Mouse (Mus musculus) intestine, postnatal 0 days (tissue): ENCODE measurements around the gene Dnajc1. TPM values are rescaled to one million over a fixed set of nuclear protein-coding genes. Genes with fewer than 3 reads are reported as not detected.

ENCODE experiments used
- ATAC-seq: fragments of 200-750 bp; cut with Nextera tagmentation; 2 replicates; pipeline ENCODE4 v1.8.0; 2017; ENCODE audit warnings: mild to moderate bottlenecking, moderate TSS enrichment, moderate library complexity
- H3K27ac ChIP-seq: fragments of 300-500 bp; sonication (generic); 2 replicates; pipeline ENCODE4 v1.5.1; 2014; ENCODE audit warnings: mild to moderate bottlenecking, low read depth, low read length, moderate library complexity
- H3K27me3 ChIP-seq: fragments of 300-500 bp; sonication (generic); replicated peaks from 2 replicates; pipeline ENCODE4 v1.6.1; 2014; ENCODE audit warnings: low read length, mixed read lengths; ENCODE audit not compliant: control insufficient read depth, insufficient read depth
- H3K36me3 ChIP-seq: fragments of 300-500 bp; sonication (generic); 2 replicates; pipeline ENCODE4 v1.6.1; 2014; ENCODE audit warnings: mild to moderate bottlenecking, moderate library complexity; ENCODE audit not compliant: control insufficient read depth, insufficient read depth
- H3K4me1 ChIP-seq: fragments of 300-500 bp; sonication (generic); replicated peaks from 2 replicates; pipeline ENCODE4 v1.6.1; 2014; ENCODE audit warnings: antibody characterized with exemption, low read length, mixed read lengths; ENCODE audit not compliant: control insufficient read depth, insufficient read depth
- H3K4me2 ChIP-seq: fragments of 300-500 bp; sonication (generic); replicated peaks from 2 replicates; pipeline ENCODE4 v1.6.1; 2014; ENCODE audit warnings: low read depth, mild to moderate bottlenecking, moderate library complexity
- H3K4me3 ChIP-seq: fragments of 300-500 bp; sonication (generic); 2 replicates; pipeline ENCODE4 v1.5.1; 2014; ENCODE audit warnings: low read depth, low read length
- H3K9ac ChIP-seq: fragments of 300-500 bp; sonication (generic); 2 replicates; pipeline ENCODE4 v1.6.1; 2014; ENCODE audit warnings: mild to moderate bottlenecking, low read depth, low read length
- H3K9me3 ChIP-seq: fragments of 300-500 bp; sonication (generic); 2 replicates; pipeline ENCODE4 v1.6.1; 2016; ENCODE audit warnings: mixed run types; ENCODE audit not compliant: control insufficient read depth
- CTCF ChIP-seq: sonication (generic); IDR thresholded peaks from 2 replicates; pipeline ENCODE4 v1.5.1; 2016; ENCODE audit warnings: low read depth, mild to moderate bottlenecking, control low read depth, antibody characterized with exemption, moderate library complexity
- WGBS: fragments of 180-500 bp; shearing (Covaris S2); extraction: QIAGEN DNeasy Blood & Tissue Kit; methylation state at CpG from one replicate; pipeline ENCODE4 v1.1.7; 2014; 5-methylcytosine and 5-hydroxymethylcytosine counted together
- polyA plus RNA-seq: library from polyadenylated mRNA; unstranded; fragments of >200 nt; fragmentation: Nextera tagmentation; extraction: Ambion mirVana; gene quantifications from 2 replicates; pipeline ENCODE4 v1.2.1, GENCODE M21; 2015

Dnajc1 gene
- polyA plus RNA-seq, 1 experiment from 2014 or later: 24.4 TPM

DNA sequence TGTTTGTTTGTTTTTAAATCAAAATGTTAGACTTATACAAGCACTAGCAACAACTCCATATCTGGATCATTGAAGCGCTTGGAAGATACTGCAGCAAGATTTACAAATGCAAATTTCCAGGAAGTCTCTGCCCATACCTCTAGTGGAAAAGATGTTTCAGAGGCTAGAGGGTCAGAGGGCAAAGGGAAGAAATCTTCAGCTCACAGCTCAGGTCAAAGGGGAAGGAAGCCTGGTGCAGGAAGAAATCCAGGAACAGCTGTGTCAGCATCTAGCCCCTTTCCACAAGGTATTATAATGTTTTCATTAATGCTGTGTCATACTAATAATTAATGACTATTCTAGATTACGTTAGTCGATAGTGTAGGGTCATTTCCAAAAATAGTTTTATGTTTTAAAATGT, 233.2 kb downstream of the Dnajc1 start:
- no peaks in the 10 kb centered on the region for H3K4me1 ChIP-seq
- H3K9ac ChIP-seq: no peak overlapping the region
- H3K4me3 ChIP-seq: no peak overlapping the region
- H3K9me3 ChIP-seq: no peaks in the 10 kb centered on the region
- no peak for TF ChIP-seq CTCF
- H3K36me3 ChIP-seq: peaks cover 21% of the 10 kb centered on the region
- H3K27me3 ChIP-seq: no peaks in the 10 kb centered on the region
- H3K4me2 ChIP-seq: no peak overlapping the region
- 74% methylated on average over 3 of the region's 3 CpGs for WGBS
- H3K27ac ChIP-seq: no peak overlapping the region
- no peak for ATAC-seq

DNA sequence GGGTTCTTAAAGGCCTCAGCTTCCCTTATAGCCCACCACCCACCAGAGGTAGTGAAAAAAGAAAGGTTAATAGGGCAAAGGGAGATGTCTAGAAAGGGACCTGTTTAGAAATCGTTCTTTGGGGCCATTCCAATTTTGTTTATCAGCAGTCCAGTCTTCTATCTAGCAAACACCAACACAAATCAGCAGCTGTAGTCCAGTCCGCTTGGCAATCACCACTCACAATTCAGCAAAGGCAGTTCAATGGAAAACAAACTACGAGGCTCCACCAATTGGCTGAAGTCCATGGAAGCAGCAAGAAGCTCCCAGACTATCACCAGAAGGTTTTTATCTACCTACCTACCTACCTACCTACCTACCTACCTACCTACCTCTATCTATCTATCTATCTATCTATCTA, 236.5 kb downstream of the Dnajc1 start:
- Histone ChIP-seq H3K4me3 (no peak overlapping the region), H3K27me3 (no peaks in the 10 kb centered on the region), H3K36me3 (peaks cover 18% of the 10 kb centered on the region; the same call in 1 of the 2 replicates), H3K9ac (no peak overlapping the region), H3K4me2 (no peak overlapping the region), H3K9me3 (no peaks in the 10 kb centered on the region), H3K4me1 (0 out of 2 replicates have a peak, but pooled peaks cover 2% of the 10 kb centered on the region), H3K27ac (no peak overlapping the region)
- TF ChIP-seq CTCF: no peak
- 95% methylated on average over 3 of the region's 3 CpGs for WGBS
- no peak for ATAC-seq
